Mouse (Mus musculus): ENCODE measurements at regions not wholly inside any gene's neighbourhood (a gene's known extent, or its start where the extent isn't known, plus 50 kb on each side); places are given as distances from the start of the nearest gene placed in this dataset.

GRCm38 (mm10) chr10:21446641-21447040 lies 69.5 kb downstream of the Aldh8a1 start:
- no peak overlapping the region for H3K4me3 ChIP-seq (ENCODE audit: low read depth, low read length)
- H3K36me3 ChIP-seq (ENCODE audit: control insufficient read depth, insufficient read depth, low read length): no peaks in the 10 kb centered on the region
- peaks cover 16% of the 10 kb centered on the region for H3K4me1 ChIP-seq (ENCODE audit: control insufficient read depth, insufficient read depth, low read length)
- no peak overlapping the region for H3K27ac ChIP-seq (ENCODE audit: low read depth, low read length)
- H3K4me2 ChIP-seq: no peak overlapping the region
- H3K9me3 ChIP-seq (replicated peaks; ENCODE audit: control insufficient read depth, low read length): 0 out of 2 replicates have a peak, but pooled peaks cover 3% of the 10 kb centered on the region
- H3K27me3 ChIP-seq (ENCODE audit: control insufficient read depth, insufficient read depth, low read length): no peaks in the 10 kb centered on the region
- no peak for ATAC-seq (replicated peaks; ENCODE audit: insufficient number of reproducible peaks, low FRiP score, low TSS enrichment)
- H3K9ac ChIP-seq (ENCODE audit: low read depth, low read length): no peak overlapping the region
- 66% methylated on average over 12 of the region's 12 CpGs for WGBS (ENCODE audit: insufficient replicate concordance)

- 81% methylated on average over 3 of the region's 3 CpGs for WGBS (ENCODE audit: insufficient replicate concordance)
Observed at GRCm38 (mm10) chr10:21448132-21448531, 71.0 kb downstream of the Aldh8a1 start.

GRCm38 (mm10) chr10:21448942-21449341 lies 71.9 kb downstream of the Aldh8a1 start:
- Histone ChIP-seq H3K36me3 (ENCODE audit: control insufficient read depth, insufficient read depth, low read length) (no peaks in the 10 kb centered on the region), H3K27me3 (ENCODE audit: control insufficient read depth, insufficient read depth, low read length) (no peaks in the 10 kb centered on the region), H3K4me3 (ENCODE audit: low read depth, low read length) (no peak overlapping the region), H3K4me2 (no peak overlapping the region), H3K27ac (ENCODE audit: low read depth, low read length) (no peak overlapping the region), H3K4me1 (ENCODE audit: control insufficient read depth, insufficient read depth, low read length) (peaks cover 7% of the 10 kb centered on the region), H3K9me3 (replicated peaks; ENCODE audit: control insufficient read depth, low read length) (0 out of 2 replicates have a peak, but pooled peaks cover 3% of the 10 kb centered on the region), H3K9ac (ENCODE audit: low read depth, low read length) (no peak overlapping the region)
- no peak for ATAC-seq (replicated peaks; ENCODE audit: insufficient number of reproducible peaks, low FRiP score, low TSS enrichment)
- 80% methylated on average over 5 of the region's 5 CpGs for WGBS (ENCODE audit: insufficient replicate concordance)

More at GRCm38 (mm10) chr10:21448132-21448531, 71.0 kb downstream of the Aldh8a1 start:
- no peak for ATAC-seq (replicated peaks; ENCODE audit: insufficient number of reproducible peaks, low FRiP score, low TSS enrichment)
- Histone ChIP-seq H3K4me2 (no peak overlapping the region), H3K4me1 (ENCODE audit: control insufficient read depth, insufficient read depth, low read length) (peaks cover 14% of the 10 kb centered on the region), H3K27ac (ENCODE audit: low read depth, low read length) (no peak overlapping the region), H3K36me3 (ENCODE audit: control insufficient read depth, insufficient read depth, low read length) (no peaks in the 10 kb centered on the region), H3K9ac (ENCODE audit: low read depth, low read length) (no peak overlapping the region), H3K27me3 (ENCODE audit: control insufficient read depth, insufficient read depth, low read length) (no peaks in the 10 kb centered on the region), H3K9me3 (replicated peaks; ENCODE audit: control insufficient read depth, low read length) (0 out of 2 replicates have a peak, but pooled peaks cover 3% of the 10 kb centered on the region), H3K4me3 (ENCODE audit: low read depth, low read length) (no peak overlapping the region)

GRCm38 (mm10) chr10:21452611-21453010 lies 75.5 kb downstream of the Aldh8a1 start:
- Histone ChIP-seq H3K27me3 (ENCODE audit: control insufficient read depth, insufficient read depth, low read length) (no peaks in the 10 kb centered on the region), H3K4me2 (no peak overlapping the region), H3K4me1 (ENCODE audit: control insufficient read depth, insufficient read depth, low read length) (no peaks in the 10 kb centered on the region), H3K4me3 (ENCODE audit: low read depth, low read length) (no peak overlapping the region), H3K27ac (ENCODE audit: low read depth, low read length) (no peak overlapping the region), H3K36me3 (ENCODE audit: control insufficient read depth, insufficient read depth, low read length) (no peaks in the 10 kb centered on the region), H3K9me3 (replicated peaks; ENCODE audit: control insufficient read depth, low read length) (0 out of 2 replicates have a peak, but pooled peaks cover 3% of the 10 kb centered on the region), H3K9ac (ENCODE audit: low read depth, low read length) (no peak overlapping the region)
- ATAC-seq (replicated peaks; ENCODE audit: insufficient number of reproducible peaks, low FRiP score, low TSS enrichment): no peak
- WGBS (ENCODE audit: insufficient replicate concordance): 86% methylated on average over 2 of the region's 2 CpGs

- no peaks in the 10 kb centered on the region for H3K36me3 ChIP-seq (ENCODE audit: control insufficient read depth, insufficient read depth, low read length)
- H3K9ac ChIP-seq (ENCODE audit: low read depth, low read length): no peak overlapping the region
- no peak overlapping the region for H3K27ac ChIP-seq (ENCODE audit: low read depth, low read length)
- 78% methylated on average over 3 of the region's 3 CpGs for WGBS (ENCODE audit: insufficient replicate concordance)
- ATAC-seq (replicated peaks; ENCODE audit: insufficient number of reproducible peaks, low FRiP score, low TSS enrichment): no peak
- H3K4me3 ChIP-seq (ENCODE audit: low read depth, low read length): no peak overlapping the region
- H3K4me1 ChIP-seq (ENCODE audit: control insufficient read depth, insufficient read depth, low read length): no peaks in the 10 kb centered on the region
- no peak overlapping the region for H3K4me2 ChIP-seq
- H3K9me3 ChIP-seq (replicated peaks; ENCODE audit: control insufficient read depth, low read length): 0 out of 2 replicates have a peak, but pooled peaks cover 3% of the 10 kb centered on the region
- H3K27me3 ChIP-seq (ENCODE audit: control insufficient read depth, insufficient read depth, low read length): no peaks in the 10 kb centered on the region
Observed at GRCm38 (mm10) chr10:21453527-21453926, 76.4 kb downstream of the Aldh8a1 start.

- Histone ChIP-seq H3K36me3 (ENCODE audit: control insufficient read depth, insufficient read depth, low read length) (no peaks in the 10 kb centered on the region), H3K4me3 (ENCODE audit: low read depth, low read length) (no peak overlapping the region), H3K9me3 (replicated peaks; ENCODE audit: control insufficient read depth, low read length) (0 out of 2 replicates have a peak, but pooled peaks cover 3% of the 10 kb centered on the region), H3K4me2 (no peak overlapping the region), H3K4me1 (ENCODE audit: control insufficient read depth, insufficient read depth, low read length) (no peaks in the 10 kb centered on the region), H3K9ac (ENCODE audit: low read depth, low read length) (no peak overlapping the region), H3K27ac (ENCODE audit: low read depth, low read length) (no peak overlapping the region), H3K27me3 (ENCODE audit: control insufficient read depth, insufficient read depth, low read length) (no peaks in the 10 kb centered on the region)
- 87% methylated on average over 5 of the region's 5 CpGs for WGBS (ENCODE audit: insufficient replicate concordance)
- ATAC-seq (replicated peaks; ENCODE audit: insufficient number of reproducible peaks, low FRiP score, low TSS enrichment): no peak
Observed at GRCm38 (mm10) chr10:21454153-21454552, 77.1 kb downstream of the Aldh8a1 start.

- Histone ChIP-seq H3K9me3 (replicated peaks; ENCODE audit: control insufficient read depth, low read length) (0 out of 2 replicates have a peak, but pooled peaks cover 3% of the 10 kb centered on the region), H3K4me2 (no peak overlapping the region), H3K4me1 (ENCODE audit: control insufficient read depth, insufficient read depth, low read length) (no peaks in the 10 kb centered on the region), H3K27ac (ENCODE audit: low read depth, low read length) (no peak overlapping the region), H3K9ac (ENCODE audit: low read depth, low read length) (no peak overlapping the region), H3K36me3 (ENCODE audit: control insufficient read depth, insufficient read depth, low read length) (no peaks in the 10 kb centered on the region), H3K4me3 (ENCODE audit: low read depth, low read length) (no peak overlapping the region), H3K27me3 (ENCODE audit: control insufficient read depth, insufficient read depth, low read length) (no peaks in the 10 kb centered on the region)
- ATAC-seq (replicated peaks; ENCODE audit: insufficient number of reproducible peaks, low FRiP score, low TSS enrichment): no peak
- 94% methylated on average over 16 of the region's 16 CpGs for WGBS (ENCODE audit: insufficient replicate concordance)
Observed at GRCm38 (mm10) chr10:21454757-21455156, 77.7 kb downstream of the Aldh8a1 start.

- Histone ChIP-seq H3K9me3 (replicated peaks; ENCODE audit: control insufficient read depth, low read length) (0 out of 2 replicates have a peak, but pooled peaks cover 3% of the 10 kb centered on the region), H3K27ac (ENCODE audit: low read depth, low read length) (no peak overlapping the region), H3K36me3 (ENCODE audit: control insufficient read depth, insufficient read depth, low read length) (no peaks in the 10 kb centered on the region), H3K9ac (ENCODE audit: low read depth, low read length) (no peak overlapping the region), H3K4me3 (ENCODE audit: low read depth, low read length) (no peak overlapping the region), H3K27me3 (ENCODE audit: control insufficient read depth, insufficient read depth, low read length) (no peaks in the 10 kb centered on the region), H3K4me2 (no peak overlapping the region), H3K4me1 (ENCODE audit: control insufficient read depth, insufficient read depth, low read length) (no peaks in the 10 kb centered on the region)
- ATAC-seq (replicated peaks; ENCODE audit: insufficient number of reproducible peaks, low FRiP score, low TSS enrichment): no peak
- WGBS (ENCODE audit: insufficient replicate concordance): 39% methylated on average over 5 of the region's 5 CpGs
Observed at GRCm38 (mm10) chr10:21455863-21456262, 78.8 kb downstream of the Aldh8a1 start.

GRCm38 (mm10) chr10:21456359-21456758 lies 79.3 kb downstream of the Aldh8a1 start:
- Histone ChIP-seq H3K4me2 (no peak overlapping the region), H3K9ac (ENCODE audit: low read depth, low read length) (no peak overlapping the region), H3K9me3 (replicated peaks; ENCODE audit: control insufficient read depth, low read length) (0 out of 2 replicates have a peak, but pooled peaks cover 1% of the 10 kb centered on the region), H3K36me3 (ENCODE audit: control insufficient read depth, insufficient read depth, low read length) (no peaks in the 10 kb centered on the region), H3K4me1 (ENCODE audit: control insufficient read depth, insufficient read depth, low read length) (no peaks in the 10 kb centered on the region), H3K27ac (ENCODE audit: low read depth, low read length) (no peak overlapping the region), H3K4me3 (ENCODE audit: low read depth, low read length) (no peak overlapping the region), H3K27me3 (ENCODE audit: control insufficient read depth, insufficient read depth, low read length) (no peaks in the 10 kb centered on the region)
- no peak for ATAC-seq (replicated peaks; ENCODE audit: insufficient number of reproducible peaks, low FRiP score, low TSS enrichment)
- whole genome bisulfite sequencing (ENCODE audit: insufficient replicate concordance): 53% methylated on average over 3 of the region's 3 CpGs
